Mouse (Mus musculus): ENCODE data around the gene Rgs19.

DNA sequence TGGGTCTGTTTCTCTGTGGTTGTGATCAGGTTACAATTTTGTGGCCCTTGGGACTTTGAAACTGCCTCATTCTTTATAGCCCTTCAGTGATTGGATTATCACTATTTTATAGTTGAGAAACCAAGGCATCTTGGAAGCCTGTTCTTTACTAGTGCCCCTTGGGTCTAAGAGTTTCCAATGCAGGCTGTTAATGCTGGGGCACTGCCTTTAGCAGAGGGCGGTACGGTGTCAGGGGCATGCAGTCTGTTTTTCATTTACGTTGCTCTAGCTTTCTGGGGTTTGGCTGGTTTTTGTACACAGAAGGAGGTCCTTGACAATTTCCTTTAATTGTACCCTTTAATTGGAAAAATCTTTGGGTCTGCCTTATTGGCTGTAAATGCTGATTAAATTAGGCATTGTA lies 48.1 kb downstream of the Rgs19 start:
- TF ChIP-seq CTCF (IDR thresholded peaks at IDR 0.05; ENCODE audit: borderline replicate concordance, control insufficient read depth, extremely low read depth, insufficient read depth, low read length, poor library complexity) (no peak), POLR2A (IDR thresholded peaks at IDR 0.05; ENCODE audit: control insufficient read depth, extremely low read depth, insufficient read depth, low read length, poor library complexity) (no peak)

All from thymus, adult 2 months (tissue).